Mouse (Mus musculus) lung, adult 18-20 months (tissue): ENCODE data around the gene Ankrd24.
"Not testable (repeated sequence)": the region's sequence is repeated elsewhere in the genome, so short reads cannot be mapped to it uniquely, and the experiment has no call there.

Experiments
- DNase-seq, 2 experiments: peaks; one replicate each; pipeline ENCODE4 v3.0.0; 2022; ENCODE audit warnings: mixed read lengths in 2 of 2

The Ankrd24 gene

GRCm38 (mm10) chr10:81645391-81645790, 17.1 kb downstream of the Ankrd24 start:
- DNase-seq: no peak

GRCm38 (mm10) chr10:81646015-81646555, 17.7 kb downstream of the Ankrd24 start:
- DNase-seq: no peak

GRCm38 (mm10) chr10:81648803-81649775, 20.7 kb downstream of the Ankrd24 start, which contains the start of gene Gm10778:
Gm10778 (plus strand) TSS chr10:81649059.
- DNase-seq: peak; percentile 87 to 90

GRCm38 (mm10) chr10:81655178-81655577, 26.8 kb downstream of the Ankrd24 start:
- no peak for DNase-seq

- no peak for DNase-seq
Measured at GRCm38 (mm10) chr10:81656174-81656573, 27.8 kb downstream of the Ankrd24 start.

GRCm38 (mm10) chr10:81687114-81687513, 58.8 kb downstream of the Ankrd24 start:
- DNase-seq: not testable (repeated sequence)
